Mouse (Mus musculus) testis, postnatal 14 days (tissue): ENCODE measurements around the gene Krtap11-1.

Experiments
- DNase-seq: peaks from one replicate; pipeline ENCODE4 v3.0.0; 2021; ENCODE audit warnings: low spot score

Gene Krtap11-1

DNA sequence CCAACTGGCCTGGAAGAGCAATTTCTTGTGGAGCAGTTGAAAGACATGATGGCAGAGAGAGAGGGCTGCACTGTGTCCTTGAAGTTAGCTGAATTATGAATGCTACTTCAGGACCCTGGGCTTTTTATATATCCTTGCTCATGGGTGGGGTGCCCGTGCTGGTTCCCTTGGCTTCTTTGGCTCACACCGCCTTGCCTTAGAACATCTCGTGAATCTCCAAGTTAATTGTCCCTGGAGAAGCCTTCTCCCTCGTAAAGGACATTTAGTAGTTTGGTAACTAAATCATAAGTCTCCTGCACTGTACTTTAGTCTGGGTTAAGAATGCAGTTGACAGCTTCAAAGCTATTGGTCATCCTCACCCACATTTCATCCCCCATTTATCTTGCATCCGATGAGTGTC lies at the start of gene Krtap11-1:
Krtap11-1 (minus strand) TSS at position 101 of the 400 bp plus-strand sequence.
- DNase-seq, result no peak

DNA sequence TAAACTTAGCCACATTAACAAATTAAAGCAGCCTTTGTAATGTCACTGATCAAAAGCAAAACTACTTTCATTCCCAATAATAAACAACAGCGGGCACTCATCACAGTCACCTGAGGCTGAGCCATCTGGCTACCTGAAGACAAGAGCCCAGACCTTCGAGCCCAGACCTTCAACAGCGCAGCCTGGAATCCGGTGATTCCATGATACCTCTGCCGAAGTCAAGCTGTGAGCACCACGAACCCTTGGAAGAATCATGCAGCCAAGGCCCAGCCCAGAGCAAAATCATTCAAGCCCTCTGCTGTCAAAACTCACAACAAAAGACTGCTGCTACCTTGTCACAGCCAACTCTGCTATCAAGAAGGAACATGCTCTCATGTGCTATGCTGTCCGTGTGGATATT lies 47.2 kb upstream of the Krtap11-1 start:
- DNase-seq, result no peak

DNA sequence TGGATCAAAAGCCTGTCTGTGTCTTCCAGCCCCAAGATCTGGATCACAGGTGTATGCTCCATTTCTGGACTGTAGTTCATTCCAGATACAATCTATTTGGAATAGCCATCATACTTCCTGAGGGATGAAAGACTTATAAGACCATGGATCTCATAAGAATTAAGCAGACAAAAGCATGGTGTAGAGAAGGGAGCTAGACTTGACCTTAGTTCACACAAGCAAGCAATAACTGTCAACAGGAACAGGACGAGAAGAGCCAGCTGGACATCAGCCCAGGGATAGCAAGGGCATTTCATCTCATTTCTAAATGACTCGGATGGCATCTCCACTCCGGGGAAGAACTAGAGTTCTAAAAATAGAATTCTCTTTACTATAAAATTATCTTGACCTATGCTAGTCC lies 46.3 kb upstream of the Krtap11-1 start:
- no peak for DNase-seq

DNA sequence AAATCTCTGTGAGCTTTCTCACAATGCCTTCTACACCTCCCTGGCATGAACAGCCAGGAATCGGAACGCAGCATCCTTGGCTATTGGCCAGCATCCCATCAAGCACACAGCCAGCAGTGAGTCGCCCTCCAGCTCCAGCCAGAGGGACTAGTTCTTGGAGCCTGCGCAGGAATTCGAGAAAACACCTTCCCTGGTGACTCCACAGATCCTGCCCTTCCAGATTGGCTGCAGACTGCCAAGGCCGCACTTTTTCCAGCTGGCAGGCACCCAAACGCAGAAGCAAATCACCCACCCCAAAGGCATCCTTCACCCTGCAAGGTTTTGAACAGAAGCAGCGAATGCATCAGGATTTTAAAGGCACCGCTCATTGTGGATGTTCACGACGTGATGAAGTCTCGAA lies 42.7 kb upstream of the Krtap11-1 start:
- no peak for DNase-seq

DNA sequence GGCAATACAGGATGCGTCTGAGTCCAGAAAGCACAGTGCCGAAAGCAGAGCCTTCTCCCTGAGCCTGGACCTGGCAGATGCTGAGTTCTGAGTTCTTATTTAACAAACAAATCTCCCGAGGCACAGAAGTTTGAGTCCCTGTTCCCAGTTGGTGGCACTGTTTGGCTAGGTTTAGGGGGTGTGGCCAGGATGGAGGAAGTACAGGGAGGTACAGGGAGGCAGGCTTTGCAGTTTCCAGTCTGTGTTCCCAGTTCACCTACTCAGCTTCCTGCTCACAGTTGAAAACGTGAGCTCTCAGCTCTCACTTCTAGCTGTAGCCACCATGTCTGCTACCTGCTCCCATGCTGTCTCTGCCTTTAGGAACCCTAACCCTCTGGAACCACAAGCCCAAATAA lies 37.8 kb upstream of the Krtap11-1 start:
- no peak for DNase-seq

DNA sequence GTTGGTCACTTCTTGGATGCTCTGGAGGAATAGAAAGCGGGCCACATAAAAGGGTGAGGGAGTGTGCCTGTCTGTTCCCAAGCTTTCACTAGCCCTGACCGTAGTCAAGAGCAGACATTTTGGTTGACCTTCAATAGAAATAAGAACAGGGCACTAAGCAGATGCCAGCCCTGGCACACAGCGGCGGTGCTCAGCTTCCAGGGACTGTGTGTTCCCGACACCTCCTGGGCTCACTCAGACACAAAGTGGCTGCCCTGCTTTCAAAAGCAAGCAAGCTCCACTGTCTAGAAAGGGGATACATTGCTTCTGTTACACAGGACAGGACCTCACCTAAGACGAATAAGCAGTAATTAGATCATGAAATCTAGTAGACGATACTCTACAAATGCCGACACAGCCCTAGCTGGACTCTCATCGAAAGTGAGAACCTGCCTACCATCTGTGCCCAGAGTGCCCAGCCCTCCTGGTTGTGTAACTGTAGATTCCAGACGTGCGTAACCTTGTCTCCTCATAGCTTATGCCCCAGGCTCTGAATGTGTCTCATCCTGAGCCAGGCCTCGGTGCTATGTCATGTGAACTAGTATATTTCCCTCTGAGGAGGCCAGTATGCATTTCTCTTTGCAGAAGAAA lies 37.3 kb upstream of the Krtap11-1 start:
- DNase-seq, result no peak

DNA sequence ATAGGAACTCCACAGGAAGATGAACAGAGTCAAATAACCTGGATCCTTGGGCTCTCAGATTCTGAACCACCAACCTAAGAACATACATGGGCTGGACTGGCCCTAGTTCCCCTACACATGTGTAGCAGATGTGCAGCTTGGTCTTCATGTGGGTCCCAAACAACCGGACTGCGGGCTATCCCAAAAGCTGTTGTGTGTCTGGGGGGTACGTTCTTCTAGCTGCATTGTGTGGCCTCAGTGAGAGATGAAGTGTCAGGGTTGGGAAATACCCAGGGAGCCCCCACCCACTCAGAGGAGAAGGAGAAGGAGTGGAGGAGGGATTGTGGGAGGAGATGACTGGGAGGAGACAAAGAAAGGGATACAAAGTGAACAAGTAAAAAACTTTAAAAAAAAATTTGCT lies 36.0 kb upstream of the Krtap11-1 start:
- no peak for DNase-seq

DNA sequence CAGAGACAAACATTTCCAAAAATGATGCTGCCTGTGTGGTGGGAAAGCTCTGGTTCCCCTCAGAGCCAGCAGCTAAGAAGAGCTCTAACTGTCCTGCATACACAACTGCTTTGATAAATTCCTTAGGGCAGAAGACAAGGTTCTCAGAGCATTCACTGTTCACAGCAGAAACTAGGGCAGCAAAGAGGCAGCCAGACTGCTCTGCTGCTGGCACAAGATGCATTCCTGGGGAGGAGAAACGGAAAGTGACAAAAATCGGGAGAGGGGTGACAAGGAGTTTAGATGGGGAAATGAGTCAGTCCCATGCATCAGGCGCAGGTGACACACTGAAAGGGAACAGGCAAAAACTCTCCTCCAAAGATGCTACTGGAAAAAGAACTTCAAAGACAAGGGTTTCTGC lies 16.2 kb upstream of the Krtap11-1 start:
- DNase-seq, result no peak

DNA sequence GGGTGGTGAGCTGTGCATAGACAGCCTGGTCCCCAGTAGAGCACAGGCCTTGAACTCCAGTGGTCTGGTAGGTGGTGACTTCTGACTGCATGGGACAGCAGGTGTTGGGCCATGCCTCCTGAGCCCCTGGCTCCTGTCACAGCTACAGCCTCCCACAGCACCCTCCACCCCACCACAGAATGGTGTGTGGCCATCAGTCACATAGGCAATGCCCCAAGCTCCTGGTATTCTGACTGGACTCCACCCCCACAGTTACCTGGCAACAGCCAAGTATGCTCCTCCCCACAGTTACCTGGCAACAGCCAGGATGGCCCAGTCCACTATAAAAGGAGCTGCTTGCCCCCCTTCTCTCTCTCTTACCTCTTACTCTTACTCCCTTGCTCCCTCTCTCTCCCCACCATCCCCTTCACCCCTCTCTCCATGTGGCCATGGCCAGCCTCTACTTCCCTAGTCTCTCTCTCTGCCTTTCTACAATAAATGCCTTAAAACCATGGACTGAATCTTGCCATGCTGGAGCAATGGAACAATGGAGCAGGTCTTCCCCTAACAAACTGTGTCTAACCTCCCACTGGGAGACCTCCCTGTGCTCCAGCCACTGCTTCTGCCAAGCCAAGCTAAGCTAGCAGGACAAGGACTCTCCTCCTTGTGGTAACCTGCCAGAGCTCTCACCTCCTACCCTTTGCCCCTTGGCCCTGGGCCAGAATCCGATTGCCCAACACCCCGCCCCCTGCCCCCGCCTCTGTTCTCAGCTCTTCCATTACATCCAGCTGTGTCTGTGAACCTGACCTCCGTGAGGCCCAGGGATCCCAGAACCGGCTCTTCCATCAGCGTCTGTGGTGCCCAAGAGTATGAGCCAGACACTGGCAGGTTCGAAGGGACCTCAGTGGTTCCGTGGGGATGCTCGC lies 14.9 kb upstream of the Krtap11-1 start:
- DNase-seq, result no peak

DNA sequence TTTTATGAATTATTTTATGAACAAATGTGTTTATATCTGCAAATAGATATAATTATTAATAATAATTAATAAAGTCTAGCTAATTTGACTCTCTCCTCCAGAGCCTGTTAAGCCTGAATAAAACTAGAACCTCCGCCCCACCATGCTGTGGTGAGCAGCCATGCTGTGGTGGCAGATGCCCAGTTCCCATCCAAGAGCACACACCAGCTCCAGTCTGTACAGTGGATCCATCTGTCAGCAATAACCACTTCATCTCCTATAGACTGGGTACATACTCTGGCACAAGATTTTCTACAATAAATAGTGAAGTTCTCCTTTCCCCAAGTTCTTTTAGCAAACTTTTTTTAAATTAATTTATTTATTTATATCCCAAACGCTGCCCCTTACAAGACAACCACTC lies 10.7 kb upstream of the Krtap11-1 start:
- no peak for DNase-seq

DNA sequence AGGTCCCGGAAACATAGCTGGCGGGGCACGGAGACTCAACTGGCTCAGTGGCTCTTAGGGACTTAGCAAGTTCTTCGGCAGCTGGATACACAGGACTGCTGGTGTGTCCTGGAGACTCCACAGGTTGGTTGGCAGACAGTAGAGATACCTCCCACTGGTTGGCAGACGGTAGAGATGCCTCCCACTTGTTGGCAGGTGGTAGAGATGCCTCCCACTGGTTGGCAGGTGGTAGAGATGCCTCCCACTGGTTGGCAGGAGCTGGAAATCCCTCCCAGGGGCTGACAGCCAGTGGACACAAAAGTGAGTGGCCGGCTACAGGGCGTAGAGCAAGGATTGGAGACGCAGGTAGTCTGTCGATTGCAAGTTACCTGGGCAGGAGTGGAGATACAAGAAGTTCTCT lies 467 bp downstream of the Krtap11-1 start:
- DNase-seq, result no peak

DNA sequence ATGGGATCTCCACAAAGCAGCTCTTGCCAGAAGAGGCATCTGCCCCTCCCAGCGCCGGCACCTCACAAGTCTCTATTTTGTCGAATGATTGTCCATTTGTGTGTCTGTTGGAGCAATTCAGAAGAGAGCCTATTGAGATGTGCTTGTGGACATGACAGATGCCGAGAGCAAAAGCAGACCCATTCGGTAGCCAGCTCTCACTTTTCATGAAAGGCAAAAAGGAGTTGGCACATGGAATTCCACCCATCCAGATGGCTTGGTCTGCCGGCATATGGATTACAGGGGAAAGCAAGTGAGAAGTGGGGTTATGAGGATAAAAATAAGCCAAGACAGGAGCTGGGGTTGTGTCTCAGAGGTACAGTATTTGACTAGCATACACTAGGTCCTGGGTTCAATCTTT lies 1.8 kb downstream of the Krtap11-1 start:
- DNase-seq, result no peak

DNA sequence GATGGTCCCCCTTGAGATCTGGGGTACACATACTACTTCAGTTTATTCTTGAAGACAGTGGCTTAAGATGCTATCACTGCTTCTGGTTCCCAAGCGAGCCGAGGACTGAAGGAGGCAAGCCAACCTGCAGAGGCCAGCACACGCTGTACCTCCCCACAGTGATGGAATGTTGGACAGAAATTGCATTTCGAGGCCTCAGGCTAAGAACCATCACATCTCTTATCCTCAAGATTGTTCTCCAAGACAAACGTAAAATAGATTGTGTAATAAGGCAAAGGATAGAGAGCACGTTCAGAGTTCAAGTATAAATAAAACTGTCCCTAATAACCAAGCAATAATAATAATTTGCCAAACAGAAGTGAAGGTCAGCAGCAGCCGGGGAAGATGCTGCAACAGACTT lies 2.8 kb downstream of the Krtap11-1 start:
- no peak for DNase-seq

DNA sequence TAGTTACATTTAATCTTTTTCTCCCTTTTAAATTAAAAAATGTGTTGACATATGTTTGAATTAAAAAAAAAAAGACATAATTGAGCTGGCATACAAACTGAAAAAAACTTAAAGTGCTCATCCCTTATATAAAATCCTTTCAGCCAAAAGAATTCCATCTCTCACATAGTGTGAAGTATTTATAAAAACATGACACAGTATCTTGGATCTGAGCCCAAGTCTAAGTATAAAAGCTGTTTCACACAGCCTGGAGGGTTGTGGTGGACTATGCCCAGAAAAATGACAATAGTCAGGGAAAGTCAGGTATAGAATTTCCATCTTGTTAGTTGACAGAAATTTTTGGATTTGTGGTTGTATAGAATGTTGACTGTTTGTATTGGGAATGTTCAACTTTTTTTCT lies 20.7 kb downstream of the Krtap11-1 start:
- no peak for DNase-seq

DNA sequence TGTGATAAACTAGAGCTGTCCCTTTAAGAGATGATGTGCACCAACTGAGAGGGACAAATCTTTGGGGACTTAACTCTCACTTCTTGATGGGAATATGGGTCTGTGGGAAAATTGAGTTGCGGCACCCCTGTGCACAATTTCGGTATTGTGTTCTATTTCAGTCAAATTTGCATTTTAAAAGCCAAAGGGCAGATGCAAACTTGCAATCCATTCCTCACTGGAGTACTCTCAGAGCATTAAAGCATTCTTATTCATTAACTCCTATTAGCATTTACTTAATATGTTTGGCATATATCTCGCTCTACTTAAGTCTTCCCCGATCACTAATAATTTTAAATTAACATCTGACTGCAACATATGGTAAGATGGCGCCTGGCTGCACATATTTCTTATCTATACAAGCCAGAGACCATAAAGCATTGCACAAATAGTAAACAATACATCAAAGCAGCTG lies 32.9 kb downstream of the Krtap11-1 start:
- no peak for DNase-seq

DNA sequence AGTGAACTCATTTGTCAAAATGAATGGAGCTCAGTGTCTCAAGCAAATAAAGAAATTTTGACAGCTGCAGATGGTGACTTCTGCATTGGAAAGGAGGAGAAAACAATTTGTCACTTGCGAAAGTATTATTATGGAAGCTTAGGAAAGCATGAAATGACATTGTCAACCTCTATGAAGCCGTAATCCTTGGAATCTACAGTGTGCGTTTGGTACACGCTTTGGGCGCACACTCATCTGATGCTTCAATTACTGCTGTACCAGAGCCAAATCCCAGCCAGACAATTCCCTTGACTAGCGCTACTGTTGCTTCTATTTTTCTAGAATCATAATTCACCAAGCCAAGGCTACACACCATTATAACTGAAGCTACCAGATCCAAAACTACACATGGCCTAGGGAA lies 33.6 kb downstream of the Krtap11-1 start:
- no peak for DNase-seq

DNA sequence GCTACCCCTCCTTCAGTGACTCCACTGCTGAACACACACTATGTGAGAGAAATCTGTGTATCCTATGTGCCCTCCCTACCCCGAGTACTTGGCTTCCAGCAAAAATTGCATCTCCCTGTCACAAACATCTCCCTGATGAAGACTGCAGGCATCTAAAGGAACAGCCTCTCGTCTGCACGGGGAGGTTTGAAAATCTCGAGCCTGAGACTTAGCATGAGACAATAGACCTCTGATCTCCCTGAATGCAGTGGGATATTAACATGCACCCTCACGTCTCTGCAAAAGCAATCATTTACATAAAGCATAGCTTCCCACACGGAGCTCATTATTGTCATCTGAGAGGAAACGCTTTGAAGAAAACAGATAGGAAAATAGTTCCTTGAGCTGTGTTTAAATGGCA lies 40.4 kb downstream of the Krtap11-1 start:
- no peak for DNase-seq

DNA sequence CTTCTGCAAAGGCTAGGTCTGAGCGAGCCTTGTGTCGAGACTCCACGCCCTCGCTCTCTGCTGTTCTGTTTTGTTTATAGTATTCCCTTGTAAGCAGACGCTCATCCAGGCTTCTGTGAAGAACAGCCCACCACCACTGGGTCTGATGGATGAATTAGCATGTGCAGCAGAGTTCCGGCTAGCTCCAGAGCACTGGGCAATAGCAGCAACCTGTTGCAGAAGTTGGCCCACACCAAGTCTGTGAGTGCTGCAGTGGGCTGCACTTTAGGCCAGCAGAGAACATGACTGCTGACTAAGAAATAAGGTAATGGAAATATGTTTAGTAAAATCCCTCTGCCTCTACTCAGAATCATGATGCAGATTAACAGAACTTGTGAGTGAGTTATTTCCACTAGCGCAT lies 41.1 kb downstream of the Krtap11-1 start:
- DNase-seq, result no peak

DNA sequence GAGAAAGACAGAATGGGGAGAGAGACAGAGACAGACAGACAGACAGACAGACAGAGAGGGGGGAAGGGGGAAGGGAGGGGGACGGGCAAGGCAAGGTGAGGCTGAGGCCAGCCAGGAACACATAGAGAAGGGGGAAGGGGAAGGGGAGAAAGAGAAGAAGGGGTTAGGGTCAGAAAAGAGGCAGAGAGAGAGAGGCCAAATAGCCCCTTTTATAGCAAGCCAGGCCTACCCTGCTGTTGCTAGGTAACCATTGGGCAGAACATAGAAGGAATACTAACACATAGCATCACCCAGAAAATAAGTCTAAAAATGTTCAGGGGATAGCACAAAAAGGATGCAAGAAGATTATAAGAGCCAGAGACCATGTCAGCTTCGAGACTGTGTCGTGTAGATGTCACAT lies 42.6 kb downstream of the Krtap11-1 start:
- no peak for DNase-seq

DNA sequence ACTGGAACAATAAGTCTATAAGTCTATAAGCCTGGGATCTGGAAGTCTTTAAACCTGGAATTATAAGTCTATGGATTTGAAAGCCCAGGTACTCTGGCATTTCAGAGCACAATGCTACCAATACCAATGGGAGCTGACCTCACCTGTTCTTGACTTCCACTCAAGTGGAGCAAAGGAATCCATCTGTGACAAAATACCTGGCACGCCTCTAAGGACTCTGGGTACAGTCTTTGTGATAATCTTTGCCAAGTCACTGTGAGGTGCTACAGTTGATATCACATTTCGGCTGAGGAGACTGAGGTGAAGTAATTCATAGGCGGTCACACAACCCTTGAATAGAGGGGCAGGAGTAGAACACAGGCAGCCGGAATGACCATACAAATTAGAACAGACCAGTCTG lies 50.0 kb downstream of the Krtap11-1 start:
- no peak for DNase-seq

DNA sequence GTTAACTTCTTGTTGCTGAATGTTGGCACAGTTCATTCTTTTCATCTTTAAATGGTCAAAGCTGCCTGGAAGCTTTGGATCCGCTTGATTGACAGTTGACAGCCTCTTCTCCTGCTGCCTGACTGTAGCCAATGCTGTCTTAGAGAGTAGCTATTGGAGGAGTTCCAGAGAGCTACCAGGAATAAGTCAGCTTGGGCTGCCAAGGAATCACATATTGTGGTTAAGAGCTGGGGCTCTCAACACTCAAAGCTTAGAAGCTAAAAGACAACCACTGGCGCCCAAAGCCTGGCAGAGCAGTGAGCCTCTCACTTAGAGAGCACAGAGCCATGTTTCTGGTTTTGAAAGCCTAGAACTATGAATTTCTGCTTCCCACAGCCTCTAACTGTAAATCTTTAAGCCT lies 50.4 kb downstream of the Krtap11-1 start:
- DNase-seq, result no peak
